Mouse (Mus musculus) 416B (cell line): ENCODE data around the gene Prr14.
"Not testable (repeated sequence)": the region's sequence is repeated elsewhere in the genome, so short reads cannot be mapped to it uniquely, and the experiment has no call there.

Experiments
- DNase-seq: peaks from one replicate; pipeline ENCODE4 v3.0.0; 2011; ENCODE audit warnings: low read depth

Gene Prr14

DNA sequence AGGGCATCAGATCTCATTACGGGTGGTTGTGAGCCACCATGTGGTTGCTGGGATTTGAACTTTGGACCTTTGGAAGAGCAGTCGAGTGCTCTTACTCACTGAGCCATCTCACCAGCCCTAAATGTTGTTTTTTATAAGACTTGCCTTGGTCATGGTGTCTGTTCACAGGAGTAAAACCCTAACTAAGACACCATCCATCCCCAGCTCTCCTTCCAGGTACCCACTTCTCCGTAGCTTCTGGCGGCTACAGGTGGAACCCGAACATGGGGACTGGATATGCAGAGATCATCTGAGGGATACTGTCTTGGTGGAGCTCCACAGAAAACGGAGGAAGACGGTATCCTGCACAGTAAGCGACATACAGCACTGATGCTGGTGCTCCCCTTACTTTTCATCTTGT, at the start of gene Prr14:
Gene Prr14 (plus strand): TSS at position 301 of the 400 bp plus-strand sequence.
- DNase-seq = not testable (repeated sequence)

DNA sequence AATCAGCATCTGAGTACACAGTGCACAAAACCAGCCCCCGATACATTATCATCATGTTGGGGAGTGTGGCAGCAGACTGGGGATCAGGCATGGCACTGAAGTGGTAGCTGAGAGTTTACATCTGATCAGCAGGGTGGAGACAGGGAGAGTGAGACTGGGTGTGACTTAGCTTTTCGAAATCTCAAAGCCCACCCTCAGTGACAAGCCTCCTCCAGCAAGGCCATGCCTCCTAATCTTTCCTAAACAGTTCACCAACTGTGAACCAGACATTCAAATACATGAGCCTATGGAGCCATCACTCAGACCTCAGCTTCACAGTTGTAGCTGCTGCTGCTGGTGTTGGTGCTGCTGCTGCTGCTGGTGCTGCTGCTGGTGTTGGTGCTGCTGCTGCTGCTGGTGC, 48.0 kb upstream of the Prr14 start:
- no peak for DNase-seq

DNA sequence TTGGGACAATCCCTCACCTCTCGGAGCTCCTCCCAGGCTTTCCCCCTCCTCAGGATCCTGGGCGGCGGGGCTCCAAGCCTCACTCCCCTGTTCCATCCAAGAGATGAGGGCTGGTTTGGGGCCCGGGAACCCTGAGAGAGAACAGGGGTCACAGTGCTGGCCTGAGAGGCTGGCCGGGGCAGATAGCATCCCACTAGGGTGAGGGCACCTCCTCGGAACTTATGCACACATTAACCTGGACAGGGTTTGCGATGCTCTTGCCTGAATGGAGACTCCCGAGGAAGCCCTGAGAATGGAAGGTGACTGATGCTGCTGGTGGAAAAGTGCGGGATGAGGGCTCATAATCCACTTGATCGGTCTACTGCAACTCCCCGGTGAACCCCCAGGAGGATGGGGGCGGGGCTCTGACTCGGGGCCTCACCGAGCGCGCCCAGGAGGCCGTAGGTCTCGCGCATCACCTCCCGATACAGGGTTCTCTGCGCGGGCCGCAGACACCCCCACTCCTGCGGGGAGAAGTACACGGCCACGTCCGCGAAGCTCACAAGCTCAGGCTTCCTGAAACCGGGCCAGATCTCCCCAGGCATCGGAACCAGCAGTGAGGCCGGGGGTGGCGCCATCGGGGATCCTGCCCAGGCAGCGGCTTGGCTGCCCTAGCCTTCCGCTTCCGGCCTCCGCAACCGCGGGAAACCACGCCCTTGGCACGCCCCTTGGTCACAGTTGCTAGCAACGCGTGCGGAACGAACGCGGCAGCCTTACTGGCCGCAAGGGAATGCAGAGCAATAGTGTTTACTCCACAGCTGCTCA, 37.8 kb upstream of the Prr14 start, which contains the start of gene Zfp688:
Gene Zfp688 (minus strand): TSS at position 681 of the 804 bp plus-strand sequence.
- peak; percentile 92 for DNase-seq

DNA sequence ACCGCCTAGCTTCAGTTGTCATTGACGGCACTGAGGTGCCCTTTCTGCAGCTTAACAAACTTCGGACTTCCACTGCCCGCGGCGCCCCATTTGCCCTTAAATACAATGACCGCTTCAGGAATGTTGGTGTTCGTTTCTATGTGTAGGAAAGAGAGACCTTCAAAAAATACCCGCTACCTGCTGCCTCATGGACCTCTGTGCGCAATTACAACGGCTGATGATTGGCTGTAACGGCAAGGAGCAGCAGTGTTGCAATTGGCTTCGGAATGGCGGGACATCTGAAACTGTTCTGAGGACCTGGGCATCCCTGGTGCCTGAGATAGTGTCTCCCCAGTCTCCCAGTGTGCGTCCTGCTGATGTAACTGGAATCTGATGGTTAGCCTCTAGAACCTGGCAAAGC, 37.2 kb upstream of the Prr14 start:
- DNase-seq = no peak

DNA sequence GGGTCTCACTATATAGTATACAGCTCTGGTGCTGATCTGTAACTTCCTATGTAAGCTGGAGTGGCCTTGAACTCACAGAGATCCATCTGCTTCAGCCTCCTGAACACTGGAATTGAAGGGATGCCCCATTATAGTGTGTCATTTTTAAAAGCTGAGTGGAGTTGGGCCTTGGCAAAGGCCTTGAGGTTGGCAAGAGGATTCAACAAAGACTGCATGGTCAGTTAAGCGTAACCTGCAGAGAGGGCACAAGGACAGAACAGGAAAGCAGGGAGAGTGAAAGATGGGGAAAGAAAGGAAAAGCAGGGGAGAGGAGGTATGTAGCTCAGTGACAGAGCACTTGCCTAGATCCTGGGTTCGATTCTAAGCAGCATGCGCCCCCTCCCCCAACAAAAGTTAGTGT, 34.1 kb upstream of the Prr14 start:
- no peak for DNase-seq

DNA sequence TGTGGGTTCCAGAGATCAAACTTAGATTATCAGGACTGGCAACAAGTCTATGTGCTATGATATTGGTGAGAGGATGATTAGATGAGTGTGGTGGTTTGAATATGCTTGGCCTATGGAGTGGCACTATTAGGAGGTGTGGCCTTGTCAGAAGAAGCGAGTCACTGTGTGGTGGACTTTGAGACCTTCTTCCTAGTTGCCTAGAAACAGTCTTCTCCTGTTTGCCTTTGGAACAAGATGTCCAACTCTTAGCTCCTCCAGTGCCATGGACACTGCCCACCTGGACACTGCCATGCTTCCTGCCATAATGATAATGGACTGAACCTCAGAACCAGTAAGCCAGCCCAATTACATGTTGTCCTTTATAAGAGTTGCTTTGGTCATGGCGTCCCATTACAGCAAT, 33.5 kb upstream of the Prr14 start:
- DNase-seq = no peak

DNA sequence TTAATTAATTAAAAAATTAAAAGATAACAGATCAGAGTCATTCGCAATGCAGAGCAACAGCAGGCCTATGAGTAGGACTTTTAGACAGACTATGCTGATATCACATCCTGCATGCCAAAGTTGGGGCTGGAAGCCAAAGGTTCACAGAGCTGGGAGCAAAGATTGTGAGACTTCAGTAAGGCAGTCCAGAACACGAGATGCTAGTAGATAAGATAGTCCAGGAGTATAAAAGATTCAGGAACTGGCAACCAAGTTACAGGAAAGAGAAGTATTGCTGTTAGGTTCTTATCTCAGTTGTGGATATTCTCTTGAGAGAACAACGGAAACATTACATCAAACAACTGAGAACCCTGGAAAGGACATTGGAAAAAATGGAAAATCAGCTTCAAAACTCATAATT, 33.1 kb upstream of the Prr14 start:
- peak; percentile 73 for DNase-seq

DNA sequence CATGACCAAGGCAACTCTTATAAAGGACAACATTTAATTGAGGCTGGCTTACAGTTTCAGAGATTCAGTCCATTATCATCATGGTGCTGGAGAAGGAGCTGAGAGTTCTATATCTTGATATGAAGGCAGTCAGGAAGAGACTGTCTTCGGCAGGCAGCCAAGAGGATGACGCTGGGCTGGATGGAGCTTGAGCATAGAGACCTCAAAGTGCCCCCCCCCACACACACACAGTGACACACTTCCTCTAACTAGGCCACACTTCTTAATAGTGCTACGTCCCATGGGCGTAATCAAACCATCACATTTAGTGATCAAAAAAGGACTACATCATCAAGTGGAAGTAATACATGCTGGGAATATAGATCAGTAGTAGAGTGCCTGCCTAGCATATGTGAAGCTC, 24.2 kb upstream of the Prr14 start:
- DNase-seq = peak; percentile 68

DNA sequence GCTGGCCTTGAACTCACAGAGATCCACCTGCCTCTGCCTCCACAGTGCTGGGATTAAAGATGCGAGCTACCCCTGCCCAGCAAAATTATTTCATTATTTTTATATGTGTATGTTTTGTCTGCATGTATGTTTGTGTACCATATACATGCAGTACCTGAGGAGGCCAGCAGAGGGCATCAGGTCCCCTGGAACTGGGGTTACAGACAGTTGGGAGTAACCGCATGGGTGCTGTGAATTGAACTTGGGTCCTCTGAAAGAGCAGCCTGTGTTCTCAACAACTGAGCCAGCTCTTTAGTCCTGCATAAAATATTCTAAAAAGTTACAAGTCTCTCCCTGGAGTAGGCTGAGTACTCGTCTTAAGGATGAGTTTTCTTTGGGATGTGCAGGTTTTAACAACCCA, 21.7 kb upstream of the Prr14 start:
- DNase-seq = peak; percentile 31

DNA sequence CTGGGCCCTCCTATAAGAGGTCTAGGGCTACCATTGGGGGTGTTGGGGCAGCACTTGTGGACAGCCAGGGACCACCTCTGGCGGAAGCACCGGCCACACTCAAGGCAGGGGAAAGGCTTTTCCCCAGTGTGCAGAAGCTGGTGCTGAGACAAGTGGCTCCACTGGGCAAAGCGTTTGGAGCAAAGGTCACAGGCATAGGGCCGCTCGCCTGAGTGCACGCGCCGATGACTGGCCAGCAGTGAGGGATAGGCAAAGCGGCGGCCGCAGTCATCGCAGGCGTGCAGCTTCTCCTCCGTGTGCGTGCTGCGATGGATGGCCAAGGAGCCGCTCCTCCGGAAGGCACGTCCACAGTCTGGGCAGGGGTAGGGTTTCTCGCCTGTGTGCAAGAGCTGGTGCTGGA, 15.4 kb upstream of the Prr14 start:
- no peak for DNase-seq

DNA sequence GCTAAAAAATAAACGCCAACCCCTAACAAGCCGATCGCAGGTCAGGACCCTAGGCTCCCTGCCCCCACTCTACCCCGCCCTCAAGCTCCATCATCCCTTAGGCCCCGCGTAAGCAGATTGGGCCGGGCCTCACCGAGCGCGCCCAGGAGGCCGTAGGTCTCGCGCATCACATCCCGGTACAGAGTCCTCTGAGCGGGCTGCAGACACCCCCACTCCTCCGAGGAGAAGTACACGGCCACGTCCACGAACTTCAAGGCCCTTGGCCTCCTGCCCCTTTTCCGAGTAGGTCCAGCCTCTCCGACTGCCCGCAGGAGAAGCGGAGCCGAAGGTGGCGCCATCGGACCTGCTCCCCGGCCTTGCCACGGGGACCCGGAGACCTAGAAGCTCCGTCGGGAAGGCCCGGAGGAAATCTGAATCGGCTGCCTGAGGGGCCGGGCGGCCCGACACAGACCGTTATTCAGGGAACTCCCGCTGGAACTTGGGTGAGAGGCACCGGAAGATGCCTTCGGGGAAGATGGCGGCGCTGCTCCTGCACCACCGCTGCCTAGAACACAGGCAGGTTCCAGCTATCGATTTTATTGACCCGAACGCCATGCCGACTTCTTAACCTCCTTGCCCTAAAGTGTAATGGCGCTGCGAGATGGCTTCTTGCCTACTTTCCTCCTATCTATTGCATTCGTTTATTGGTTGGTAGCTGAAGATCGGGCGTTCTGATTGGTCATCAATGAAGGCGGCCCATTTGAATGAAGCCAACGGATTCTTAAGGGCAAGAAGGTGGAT, 10.7 kb upstream of the Prr14 start, which contains the start of gene Zfp689:
Gene Zfp689 (minus strand): TSS at position 638 of the 780 bp plus-strand sequence.
- DNase-seq = peak; percentile 99

DNA sequence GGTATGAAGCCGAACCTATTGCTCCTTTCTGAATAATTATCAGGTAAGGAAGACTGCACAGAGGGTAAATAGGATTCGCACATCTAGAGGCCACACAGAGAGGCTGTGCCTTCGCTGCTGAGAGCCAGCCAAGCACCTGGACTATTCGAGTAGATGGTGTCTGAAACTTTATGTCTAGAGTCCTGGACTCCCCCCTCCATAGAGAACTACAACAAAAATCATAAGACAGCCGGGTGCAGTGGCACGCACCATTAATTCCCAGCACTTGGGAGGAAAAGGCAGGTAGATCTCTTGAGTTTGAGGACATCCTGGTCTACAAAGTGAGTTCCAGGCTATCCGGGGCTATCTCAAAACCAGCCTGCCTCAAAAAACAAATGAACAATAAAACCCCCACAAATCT, 9.4 kb upstream of the Prr14 start:
- DNase-seq = no peak

DNA sequence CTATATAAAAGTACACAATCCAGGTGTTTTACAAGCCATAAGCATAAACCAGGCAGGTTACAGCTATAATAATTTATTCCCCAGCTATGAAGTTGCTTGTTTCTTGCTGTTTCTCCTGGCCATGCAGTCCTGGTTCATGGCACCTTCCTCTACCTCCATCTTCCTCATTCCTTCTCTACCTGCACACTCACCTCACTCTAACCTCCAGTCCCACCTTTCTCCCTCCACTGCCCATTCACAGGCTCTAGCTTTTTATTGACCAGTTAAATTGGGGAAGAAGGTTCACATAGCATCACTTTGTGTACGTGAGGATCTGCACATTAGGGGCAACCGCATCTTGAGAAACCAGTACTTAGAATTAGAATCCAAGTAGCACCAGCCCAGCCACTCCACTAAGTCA, 6.4 kb upstream of the Prr14 start:
- no peak for DNase-seq

DNA sequence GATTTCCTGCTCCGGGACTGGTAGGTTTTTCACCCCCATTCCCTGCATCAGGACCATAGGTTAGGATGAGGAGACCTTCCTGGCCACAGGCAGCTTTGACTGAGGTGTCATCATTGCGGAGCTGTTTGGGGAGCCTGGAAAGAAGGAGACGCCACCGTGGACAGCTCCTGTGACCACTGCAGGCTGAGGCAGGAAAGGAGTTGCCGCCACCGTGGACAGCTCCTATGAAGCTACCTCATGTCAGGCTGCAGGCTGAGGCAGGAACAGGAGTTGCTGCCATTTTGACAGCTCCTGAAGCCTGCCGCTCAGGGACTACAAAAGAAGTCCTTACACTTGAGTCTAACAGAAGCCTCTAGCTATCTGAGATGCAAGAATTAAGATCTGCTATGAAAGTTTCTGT, 4.5 kb upstream of the Prr14 start:
- no peak for DNase-seq

DNA sequence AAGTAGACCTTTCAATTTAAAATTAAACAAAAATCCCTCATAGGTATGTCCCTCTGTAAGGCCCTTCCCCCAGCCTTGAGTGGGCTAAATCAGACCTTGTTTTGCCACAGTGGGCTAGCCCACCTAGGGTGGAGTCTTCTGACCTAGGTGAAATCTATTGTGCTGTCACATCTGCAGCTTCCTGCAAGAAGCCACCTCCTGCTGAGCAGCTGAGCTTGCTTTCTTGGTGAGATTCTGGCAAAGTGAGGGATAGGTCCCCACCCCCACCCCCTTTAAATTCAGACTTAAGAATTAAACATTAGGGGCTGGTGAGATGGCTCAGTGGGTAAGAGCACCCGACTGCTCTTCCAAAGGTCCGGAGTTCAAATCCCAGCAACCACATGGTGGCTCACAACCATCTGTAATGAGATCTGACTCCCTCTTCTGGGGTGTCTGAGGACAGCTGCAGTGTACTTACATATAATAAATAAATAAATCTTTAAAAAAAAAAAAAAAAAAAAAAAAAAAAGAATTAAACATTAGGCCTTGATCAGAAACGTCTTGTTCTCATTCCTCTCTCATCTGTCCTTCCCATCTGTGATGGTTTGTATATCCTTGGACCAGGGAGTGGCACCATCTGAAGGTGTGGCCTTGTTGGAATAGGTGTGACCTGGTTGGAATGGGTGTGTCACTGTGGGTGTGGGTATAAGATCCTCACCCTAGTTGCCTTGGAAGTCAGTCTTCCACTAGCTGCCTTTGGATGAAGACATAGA, 864 bp upstream of the Prr14 start:
- DNase-seq = not testable (repeated sequence)

DNA sequence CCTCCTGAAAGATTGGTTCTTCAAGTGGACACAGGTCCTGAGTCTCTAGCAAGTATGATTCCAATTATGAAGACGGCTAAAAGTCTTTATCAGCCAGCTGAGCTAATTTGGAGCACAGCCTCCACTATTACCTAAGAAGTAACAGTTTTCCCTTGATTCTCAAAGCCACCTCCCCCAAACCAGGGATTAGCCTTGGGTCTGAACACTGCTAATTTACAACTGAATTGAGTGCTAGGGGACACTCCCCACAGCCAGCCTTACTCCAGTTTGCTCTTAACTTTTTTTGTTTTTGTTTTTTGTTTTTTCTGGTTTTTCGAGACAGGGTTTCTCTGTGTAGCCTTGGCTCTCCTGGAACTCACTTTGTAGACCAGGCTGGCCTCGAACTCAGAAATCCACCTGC, 5.8 kb downstream of the Prr14 start:
- no peak for DNase-seq

DNA sequence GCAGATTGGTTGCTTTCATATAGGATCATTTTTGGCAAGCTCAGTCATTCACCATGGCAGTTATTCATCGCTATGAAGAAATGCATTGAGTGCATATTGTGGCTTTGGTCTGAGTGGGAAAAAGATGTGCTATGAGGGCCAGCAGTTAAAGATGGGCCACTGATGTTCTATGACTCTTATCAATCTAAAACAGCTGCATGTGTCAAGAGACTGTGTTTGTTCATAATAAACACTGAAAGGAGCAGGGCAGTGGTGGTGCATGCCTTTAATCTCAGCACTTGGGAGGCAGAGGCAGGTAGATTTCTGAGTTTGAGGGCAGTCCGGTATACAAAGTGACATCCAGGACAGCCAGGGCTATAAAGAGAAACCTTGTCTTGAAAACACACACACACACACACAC, 6.3 kb downstream of the Prr14 start:
- not testable (repeated sequence) for DNase-seq

DNA sequence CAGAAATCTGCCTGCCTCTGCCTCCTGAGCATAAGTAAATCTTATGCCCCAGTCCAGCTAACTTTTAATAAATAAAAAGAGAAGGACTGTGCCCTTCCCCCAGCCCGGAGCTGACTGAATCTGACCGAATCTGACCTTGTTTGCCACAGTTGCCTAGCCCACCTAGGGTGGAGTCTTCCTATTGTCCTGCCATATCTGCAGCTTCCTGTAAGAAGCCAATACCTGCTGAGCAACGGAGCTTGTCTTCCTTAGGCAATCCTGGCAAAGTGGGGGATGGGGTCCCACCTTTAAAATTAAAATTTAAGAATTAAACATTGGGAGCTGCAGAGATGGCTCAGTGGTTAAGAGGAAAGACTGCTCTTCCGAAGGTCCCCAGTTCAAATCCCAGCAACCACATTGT, 7.2 kb downstream of the Prr14 start:
- no peak for DNase-seq

DNA sequence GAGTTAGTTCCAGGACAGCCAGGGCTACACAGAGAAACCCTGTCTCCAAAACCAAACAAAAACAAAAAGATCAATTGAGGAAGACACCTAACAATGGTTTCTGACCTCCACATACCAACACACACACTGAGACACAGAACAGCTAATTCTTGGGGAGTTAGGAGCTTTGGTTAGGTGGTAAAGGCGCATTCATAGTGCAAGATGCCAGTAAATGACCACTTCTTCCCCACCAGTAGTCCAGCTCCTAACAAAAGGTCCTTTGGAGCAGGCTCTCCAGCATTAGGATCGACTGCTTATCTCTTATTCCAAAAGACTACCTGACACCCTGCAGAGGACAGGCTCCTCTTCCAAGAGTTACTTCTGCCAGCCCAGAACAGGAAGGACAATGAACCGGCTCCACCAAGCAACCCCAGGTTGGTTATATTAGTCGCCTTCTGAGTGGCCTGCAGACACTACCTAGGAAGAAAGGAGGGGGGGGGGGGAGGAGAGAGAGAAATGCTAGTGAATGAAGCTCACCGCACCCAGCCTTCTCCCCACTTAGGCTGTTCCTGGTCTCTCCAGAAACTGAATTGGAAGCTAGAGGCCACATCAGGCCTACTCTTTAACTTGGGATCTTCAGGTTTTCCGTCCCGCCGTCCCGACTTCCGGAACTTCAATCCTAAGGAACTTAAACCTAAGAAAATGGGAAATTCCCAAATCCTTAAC, 10.8 kb downstream of the Prr14 start:
- peak; percentile 75 for DNase-seq

DNA sequence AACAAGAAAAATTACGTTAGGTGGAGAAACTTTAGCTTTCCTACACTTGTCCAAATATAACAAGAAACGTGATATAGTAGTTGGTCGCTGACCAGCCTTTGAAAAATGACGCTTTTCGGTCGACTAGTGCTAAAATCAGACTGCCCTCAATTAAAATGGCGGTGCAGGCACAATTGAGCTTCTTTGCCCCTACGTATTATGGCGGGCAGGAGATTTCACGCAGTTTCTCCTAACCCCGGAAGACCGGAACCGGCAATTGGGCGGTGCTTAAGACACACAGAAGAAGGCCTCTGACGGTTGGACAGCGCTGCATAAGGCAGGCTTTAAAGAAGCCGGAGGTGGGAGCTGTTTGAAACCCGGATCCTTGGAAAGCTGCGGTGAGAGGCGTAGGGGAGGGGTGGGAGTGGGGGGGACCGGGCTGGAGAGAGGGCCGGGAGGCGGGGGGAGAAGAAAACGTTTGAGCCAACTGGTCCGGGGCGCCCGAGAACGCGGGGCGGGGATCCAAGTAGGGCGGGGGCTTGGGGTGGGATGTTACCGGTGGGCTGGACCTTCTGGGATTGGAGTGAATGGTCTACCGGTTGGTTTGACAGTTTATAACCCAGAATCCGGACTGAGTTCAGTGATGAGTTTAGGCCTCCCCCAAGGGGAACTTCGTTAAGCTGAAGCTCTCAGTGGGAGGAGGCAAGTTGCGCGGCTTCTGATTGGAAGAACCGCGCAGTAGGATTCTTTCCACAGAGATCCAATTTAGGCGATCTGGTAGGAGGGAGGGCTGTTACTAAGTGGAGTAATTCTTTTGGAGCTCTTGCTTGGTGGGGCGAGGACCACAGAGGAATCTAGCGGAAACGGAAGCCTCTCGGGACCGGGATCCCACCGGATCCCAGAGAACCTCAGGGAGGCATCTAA, 11.6 kb downstream of the Prr14 start:
- DNase-seq = peak; percentile 99

DNA sequence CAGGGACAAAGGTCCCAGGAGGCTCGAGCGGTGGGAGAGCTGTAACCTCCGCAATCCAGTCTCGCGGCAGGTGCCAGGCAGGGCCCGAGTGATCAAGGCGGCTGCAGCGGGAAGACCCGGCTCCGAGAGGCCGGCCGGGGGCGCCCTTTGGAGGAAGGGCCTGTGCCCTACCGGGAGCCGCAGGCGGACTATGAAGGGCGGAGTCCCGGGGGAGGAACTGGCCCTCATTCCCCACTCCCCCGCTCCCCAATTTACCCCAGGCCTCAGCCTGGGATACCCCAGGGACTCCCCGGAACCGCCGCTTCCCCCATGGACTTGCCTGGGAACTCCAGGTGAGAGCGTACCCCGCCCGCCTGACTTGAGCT, 12.2 kb downstream of the Prr14 start:
- no peak for DNase-seq
